Mouse (Mus musculus): ENCODE data around the gene Vps35l.

Vps35l gene

DNA sequence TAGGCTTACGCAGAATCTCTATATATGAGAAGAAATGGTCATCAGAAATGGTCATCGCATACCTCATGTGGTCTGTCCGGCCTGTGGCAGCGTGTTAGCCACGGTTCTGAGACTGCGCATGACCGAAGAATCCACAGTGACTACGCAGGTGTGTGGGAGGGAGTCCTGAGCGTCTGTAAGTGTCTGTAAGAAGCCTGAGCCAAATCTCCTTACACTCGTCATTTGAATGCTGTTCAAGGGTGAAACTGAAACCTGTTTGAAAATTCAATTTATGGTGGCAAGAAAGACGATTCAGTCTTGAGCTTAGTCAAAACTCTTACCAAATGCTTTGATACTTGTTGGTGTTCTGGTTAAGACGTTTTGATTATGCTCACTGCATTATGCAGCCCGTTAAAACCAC is 6.8 kb upstream of the Vps35l start:
- DNase-seq (ENCODE audit: low spot score): no peak

DNA sequence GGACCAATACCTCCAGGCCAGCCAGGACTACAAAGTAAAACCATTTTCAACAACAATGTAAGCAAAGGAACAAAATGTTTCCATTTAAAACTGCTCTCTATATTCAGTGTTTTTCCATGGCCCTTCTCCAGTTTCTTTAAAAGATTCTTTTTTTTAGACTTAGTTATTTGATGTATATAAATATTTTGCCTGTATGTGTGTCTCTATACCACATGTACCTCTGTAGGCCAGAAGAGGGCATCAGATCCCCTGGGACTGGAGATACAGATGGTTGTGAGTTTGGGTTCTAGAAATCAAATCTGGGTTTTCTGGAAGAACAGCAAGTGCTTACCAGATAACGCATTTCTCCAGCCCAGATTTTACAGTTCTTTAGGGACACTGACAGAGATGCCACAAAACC is 1.3 kb upstream of the Vps35l start:
- no peak for DNase-seq (ENCODE audit: low spot score)

DNA sequence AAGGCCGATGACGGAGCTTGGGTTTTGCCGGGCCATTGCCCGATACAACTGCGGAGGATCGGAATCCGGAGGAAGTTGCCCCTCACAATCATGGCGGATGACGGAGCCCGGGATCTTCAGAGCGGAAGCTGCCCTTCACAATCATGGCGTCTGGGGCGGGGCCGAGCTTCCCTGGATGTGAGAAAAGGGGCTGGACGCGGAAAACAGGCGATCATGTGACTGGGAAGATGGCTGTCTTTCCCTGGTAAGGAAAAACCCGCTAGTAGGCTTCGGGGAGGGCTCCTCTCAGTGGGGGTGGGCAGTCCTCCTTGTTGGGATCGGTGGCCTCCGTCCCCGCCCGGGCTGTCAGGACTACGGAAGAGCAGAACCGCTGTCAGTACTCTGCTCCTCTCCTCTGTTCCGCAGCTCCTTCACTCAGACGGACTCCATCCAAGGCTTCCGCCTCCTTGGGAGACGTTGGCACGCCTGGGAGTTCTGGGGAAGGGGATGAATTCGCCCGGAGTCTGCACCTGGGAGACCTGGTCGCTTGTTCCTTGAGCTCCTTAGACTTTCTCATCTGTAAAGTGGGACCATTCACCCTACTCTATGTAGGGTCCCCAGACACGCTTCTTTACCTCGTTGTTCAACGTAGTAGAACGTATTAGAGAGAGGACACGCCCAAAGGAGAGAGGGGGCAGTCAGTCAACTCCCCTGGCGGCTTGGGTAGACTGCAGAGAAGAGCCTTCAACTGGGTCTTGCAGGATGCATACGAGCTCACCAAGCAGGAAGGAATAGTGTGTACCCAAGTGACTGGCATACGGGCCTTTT is 709 bp downstream of the Vps35l start:
- DNase-seq (ENCODE audit: low spot score): peak; percentile 75

GRCm38 (mm10) chr7:118742278-118742677 is 2.3 kb downstream of the Vps35l start:
- DNase-seq (ENCODE audit: low spot score): no peak

DNA sequence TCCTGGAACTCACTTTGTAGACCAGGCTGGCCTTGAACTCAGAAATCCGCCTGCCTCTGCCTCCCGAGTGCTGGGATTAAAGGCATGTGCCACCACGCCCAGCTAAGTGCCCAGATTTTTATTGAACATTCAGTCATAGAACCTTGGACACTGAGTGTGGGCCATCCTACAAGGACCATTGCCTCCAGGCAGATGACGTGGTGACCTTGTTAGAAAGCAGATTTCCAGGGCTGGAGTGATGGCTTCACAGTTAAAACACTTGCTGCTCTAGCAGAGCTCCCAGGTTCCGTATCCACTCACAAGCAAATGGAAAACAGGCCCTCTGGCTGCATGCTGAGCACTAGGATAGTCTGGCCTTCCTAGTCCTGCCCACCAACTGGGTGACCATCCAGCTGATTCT is 4.7 kb downstream of the Vps35l start:
- no peak for DNase-seq (ENCODE audit: low spot score)

GRCm38 (mm10) chr7:118747891-118748672 is 8.1 kb downstream of the Vps35l start:
- DNase-seq (ENCODE audit: low spot score): no peak

DNA sequence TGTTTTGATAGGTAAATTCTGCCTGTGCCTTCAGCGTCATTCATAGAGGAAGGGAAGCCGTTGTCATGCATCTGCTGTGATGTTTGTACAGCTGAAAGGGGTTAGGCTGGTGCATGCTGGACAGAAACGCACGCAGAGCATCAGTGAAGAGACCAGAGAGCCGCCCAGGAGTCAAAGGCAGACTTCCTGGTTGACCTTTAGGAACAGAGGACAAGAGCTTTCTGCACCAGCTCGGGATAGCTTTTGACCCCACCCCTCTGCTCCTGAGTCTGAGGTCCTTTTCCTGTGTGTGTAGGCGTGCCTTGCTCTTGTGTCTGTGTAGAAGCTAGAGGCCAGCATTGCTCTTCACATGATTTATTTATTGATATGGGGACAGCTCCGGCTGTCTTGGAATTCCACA is 9.7 kb downstream of the Vps35l start:
- DNase-seq (ENCODE audit: low spot score): no peak

- DNase-seq (ENCODE audit: low spot score): no peak
Measured at GRCm38 (mm10) chr7:118751625-118752024, 11.6 kb downstream of the Vps35l start.

- DNase-seq (ENCODE audit: low spot score): no peak
Measured at GRCm38 (mm10) chr7:118755756-118756155, 15.7 kb downstream of the Vps35l start.

DNA sequence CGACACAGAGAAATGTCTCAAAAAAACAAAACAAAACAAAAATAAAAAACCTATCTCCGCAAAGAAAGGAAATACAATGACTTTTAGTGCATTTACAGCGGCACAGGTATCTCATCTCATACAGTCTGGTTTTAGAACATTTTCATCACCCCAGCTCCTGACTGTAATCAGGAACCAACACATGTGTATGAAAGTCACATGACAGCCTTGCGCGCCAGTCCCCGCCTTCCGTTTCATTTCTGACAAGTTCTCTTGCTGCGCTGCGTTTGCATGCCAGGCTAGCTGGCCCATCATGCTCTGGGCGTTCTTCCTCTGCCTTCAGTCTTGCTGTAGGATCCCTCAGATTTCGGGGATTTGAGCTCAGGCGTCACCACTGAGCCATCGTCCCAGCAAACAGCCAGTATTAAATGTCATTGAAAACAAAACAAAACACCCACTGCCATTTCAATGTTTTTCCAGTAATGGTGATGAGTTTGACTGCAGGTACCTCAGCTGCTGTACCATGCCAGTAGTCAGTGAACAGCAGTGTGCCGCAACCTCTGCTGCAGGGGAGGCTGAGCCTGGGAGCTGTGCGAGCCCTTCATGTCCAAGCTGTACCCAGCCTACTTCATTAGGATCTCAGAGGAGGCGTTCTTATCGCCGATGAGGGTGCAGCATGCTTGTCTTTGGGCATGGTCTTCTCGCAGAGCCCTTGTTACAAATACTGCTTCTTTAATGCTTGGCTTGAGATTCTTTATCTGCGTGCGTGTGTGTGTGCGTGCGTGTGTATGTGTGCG is 16.7 kb downstream of the Vps35l start:
- DNase-seq (ENCODE audit: low spot score): no peak

GRCm38 (mm10) chr7:118758369-118758768 is 18.3 kb downstream of the Vps35l start:
- DNase-seq (ENCODE audit: low spot score): no peak

- no peak for DNase-seq (ENCODE audit: low spot score)
Measured at GRCm38 (mm10) chr7:118759372-118759771, 19.3 kb downstream of the Vps35l start.

DNA sequence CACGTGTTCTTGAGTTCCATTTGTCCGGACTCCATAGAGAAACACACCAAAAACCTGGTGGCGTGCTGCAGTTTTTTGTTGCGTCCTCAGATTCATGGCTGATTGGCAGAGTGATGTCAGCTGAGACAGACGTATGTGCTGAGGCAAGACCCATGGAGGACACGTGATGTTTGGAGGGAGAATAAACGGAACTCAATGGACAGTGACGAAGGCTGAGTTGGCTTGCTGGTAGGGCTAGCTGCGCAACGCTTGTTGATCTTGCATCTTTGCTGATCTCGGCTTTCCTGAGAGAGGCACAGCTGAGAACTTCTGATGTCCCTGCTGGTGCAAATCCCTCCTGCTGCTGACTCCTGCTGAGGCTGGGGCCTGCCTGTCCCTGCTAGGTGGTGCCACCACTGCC is 23.9 kb downstream of the Vps35l start:
- DNase-seq (ENCODE audit: low spot score): no peak

DNA sequence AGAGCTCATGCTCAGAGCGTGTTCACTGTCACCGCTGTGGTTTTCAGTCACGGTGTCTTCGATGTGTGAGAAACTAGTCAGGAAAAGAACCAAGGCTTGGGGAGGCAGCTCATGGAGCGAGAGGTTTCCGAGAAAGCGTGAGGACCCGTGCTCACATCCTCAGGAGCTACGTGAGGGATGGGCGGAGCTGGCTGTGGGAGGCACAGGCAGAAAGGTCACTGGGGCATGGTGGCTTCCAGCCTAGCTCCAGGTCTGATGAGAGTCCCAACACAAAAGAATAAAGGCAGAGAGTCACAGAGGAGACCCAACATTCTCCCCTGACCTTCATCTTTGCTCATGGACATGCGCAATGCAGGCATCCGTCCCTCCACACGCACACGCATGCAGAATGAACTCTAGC is 24.7 kb downstream of the Vps35l start:
- DNase-seq (ENCODE audit: low spot score): no peak

- no peak for DNase-seq (ENCODE audit: low spot score)
Measured at GRCm38 (mm10) chr7:118765604-118766003, 25.6 kb downstream of the Vps35l start.

DNA sequence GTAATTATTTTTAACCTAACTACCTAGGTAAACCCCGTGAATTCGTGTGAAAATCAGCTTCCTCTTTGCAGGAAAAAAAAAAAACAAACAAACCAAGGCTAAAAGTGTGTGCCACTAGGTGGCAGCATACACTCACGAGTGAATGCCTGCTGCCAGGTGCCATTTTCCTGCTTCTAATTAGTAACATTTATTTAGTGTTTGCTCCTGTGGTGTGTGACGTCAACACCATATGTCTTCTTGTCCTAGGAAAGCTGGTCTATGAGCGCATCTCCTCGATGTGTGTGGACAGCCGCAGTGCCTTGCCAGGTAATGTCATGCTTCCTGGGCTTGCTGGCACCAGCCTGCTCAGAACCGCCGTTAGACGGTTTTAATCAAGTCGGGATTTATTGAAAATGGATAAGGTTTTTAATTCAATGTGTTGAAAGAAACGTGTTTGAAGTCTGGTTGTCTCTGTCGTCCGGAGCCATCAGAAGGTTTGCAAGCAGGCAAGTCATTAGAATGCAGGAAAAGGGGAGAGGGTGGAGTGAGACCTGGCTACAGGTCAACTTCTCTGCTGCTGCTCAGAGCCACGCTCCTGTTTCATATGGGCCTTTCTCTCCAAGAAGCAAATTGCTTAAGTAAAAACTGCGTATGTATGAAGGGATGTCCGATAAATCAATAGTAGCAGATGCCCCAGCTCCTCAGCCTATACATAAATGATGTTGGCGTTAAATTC is 26.2 kb downstream of the Vps35l start:
- peak; percentile 21 for DNase-seq (ENCODE audit: low spot score)

DNA sequence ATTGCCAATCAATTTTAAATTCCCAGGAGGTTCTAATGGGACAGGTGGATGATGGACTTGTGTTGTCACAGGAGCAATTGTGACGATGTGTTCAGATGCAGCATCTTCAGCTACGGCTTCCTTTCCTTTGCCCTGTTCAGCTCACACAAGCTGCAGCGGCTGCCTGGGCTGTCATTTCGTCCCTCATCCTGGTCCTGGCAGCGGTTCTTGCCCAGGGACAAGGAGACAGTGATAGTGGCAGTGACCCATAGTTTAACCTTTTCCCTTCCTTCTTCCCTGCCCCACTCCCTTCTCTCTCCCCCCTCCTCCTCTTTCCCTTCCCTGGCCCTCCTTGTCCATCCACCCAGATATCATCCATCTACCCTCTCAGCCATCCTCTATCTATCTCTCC is 26.8 kb downstream of the Vps35l start:
- no peak for DNase-seq (ENCODE audit: low spot score)

DNA sequence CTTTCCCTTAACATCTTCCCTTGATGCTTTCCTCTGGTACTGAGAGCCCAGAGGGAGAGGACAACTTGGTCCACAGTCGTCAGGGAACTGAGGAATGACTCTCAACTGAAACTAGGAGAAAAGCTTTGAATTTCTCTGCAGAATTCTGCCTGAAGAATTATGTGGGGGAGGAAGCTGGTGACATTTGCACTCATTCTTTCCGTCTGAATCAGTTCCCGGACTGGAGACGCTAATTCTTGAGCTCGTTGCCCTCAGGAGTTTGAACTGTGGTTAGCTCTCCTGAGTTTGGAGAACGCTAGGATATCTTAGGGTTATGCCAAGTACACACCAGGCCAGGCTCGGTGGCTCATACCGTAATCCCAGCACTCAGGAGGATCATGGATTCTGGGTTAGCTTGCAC is 29.2 kb downstream of the Vps35l start:
- DNase-seq (ENCODE audit: low spot score): no peak

GRCm38 (mm10) chr7:118769655-118770054 is 29.6 kb downstream of the Vps35l start:
- DNase-seq (ENCODE audit: low spot score): no peak

- DNase-seq (ENCODE audit: low spot score): no peak
Measured at GRCm38 (mm10) chr7:118773027-118773426, 33.0 kb downstream of the Vps35l start.

DNA sequence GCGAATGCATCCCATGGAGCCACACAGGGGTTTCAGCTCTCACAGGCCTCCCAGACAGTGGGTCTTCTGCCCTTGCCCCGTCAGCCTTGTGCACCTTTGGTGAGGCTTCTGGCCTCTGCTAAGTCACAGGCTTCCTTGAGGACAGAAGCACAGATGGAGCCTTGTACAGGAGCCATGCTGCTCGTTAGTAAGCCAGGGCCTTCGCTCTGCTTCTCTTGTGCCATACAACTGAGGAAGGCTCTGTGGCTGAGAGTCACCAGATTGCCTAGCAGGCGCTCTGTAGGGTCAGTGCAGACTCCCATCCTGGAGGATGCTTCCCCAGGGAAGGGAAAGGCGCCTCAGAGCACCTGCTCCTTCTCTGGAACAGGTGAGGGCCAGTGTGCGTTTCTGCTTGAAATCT is 36.0 kb downstream of the Vps35l start:
- no peak for DNase-seq (ENCODE audit: low spot score)

- DNase-seq (ENCODE audit: low spot score): no peak
Measured at GRCm38 (mm10) chr7:118776491-118776890, 36.5 kb downstream of the Vps35l start.
